Mouse (Mus musculus) neural tube, embryonic 10.5 days (tissue): ENCODE results near the gene Rffl.

ENCODE experiments used
- DNase-seq: peaks from one replicate; pipeline ENCODE4 v3.0.0-alpha.2; 2017; ENCODE audit warnings: low spot score; ENCODE audit errors: extremely low spot score

Rffl gene

GRCm38 (mm10) chr11:82874924-82875323 is 3.9 kb upstream of the Rffl start:
- DNase-seq = no peak

GRCm38 (mm10) chr11:82870173-82871030 is 608 bp downstream of the Rffl start:
- peak; percentile 37 for DNase-seq

- no peak for DNase-seq
Observed at GRCm38 (mm10) chr11:82869506-82870172, 1.4 kb downstream of the Rffl start.

- DNase-seq = no peak
Observed at GRCm38 (mm10) chr11:82867956-82868355, 3.1 kb downstream of the Rffl start.

- DNase-seq = no peak
Observed at GRCm38 (mm10) chr11:82866850-82867564, 4.0 kb downstream of the Rffl start.

GRCm38 (mm10) chr11:82865957-82866356 is 5.1 kb downstream of the Rffl start:
- no peak for DNase-seq

GRCm38 (mm10) chr11:82863488-82863931 is 7.5 kb downstream of the Rffl start:
- DNase-seq = no peak

- no peak for DNase-seq
Observed at GRCm38 (mm10) chr11:82863059-82863458, 8.0 kb downstream of the Rffl start.

GRCm38 (mm10) chr11:82862638-82863037 is 8.4 kb downstream of the Rffl start:
- no peak for DNase-seq

GRCm38 (mm10) chr11:82861558-82861957 is 9.5 kb downstream of the Rffl start:
- no peak for DNase-seq

- DNase-seq = no peak
Observed at GRCm38 (mm10) chr11:82860759-82861158, 10.3 kb downstream of the Rffl start.

GRCm38 (mm10) chr11:82857307-82857848 is 13.6 kb downstream of the Rffl start:
- no peak for DNase-seq

GRCm38 (mm10) chr11:82856032-82856431 is 15.0 kb downstream of the Rffl start:
- DNase-seq = no peak

GRCm38 (mm10) chr11:82855327-82855973 is 15.6 kb downstream of the Rffl start:
- DNase-seq = no peak

GRCm38 (mm10) chr11:82854111-82854510 is 16.9 kb downstream of the Rffl start:
- DNase-seq = no peak

GRCm38 (mm10) chr11:82852958-82853357 is 18.1 kb downstream of the Rffl start:
- no peak for DNase-seq

GRCm38 (mm10) chr11:82852540-82852939 is 18.5 kb downstream of the Rffl start:
- no peak for DNase-seq

- DNase-seq = no peak
Observed at GRCm38 (mm10) chr11:82852115-82852514, 18.9 kb downstream of the Rffl start.

- no peak for DNase-seq
Observed at GRCm38 (mm10) chr11:82850259-82850658, 20.8 kb downstream of the Rffl start.

- DNase-seq = no peak
Observed at GRCm38 (mm10) chr11:82847571-82848000, 23.4 kb downstream of the Rffl start.

- no peak for DNase-seq
Observed at GRCm38 (mm10) chr11:82846938-82847337, 24.1 kb downstream of the Rffl start.
